Mouse (Mus musculus) embryonic facial prominence, embryonic 14.5 days (tissue): Measurements from ENCODE around the gene Tnnt1. TPM values are rescaled to one million over a fixed set of nuclear protein-coding genes. Genes with fewer than 3 reads are reported as not detected.

Source experiments
- ATAC-seq: fragments of 200-750 bp; cut with Nextera tagmentation; 2 replicates; pipeline ENCODE4 v1.8.0; 2017; ENCODE audit warnings: low read depth, moderate number of reproducible peaks, moderate TSS enrichment
- DNase-seq: peaks from one replicate; pipeline ENCODE4 v3.0.0-alpha.2; 2015; ENCODE audit warnings: low spot score
- H3K27ac ChIP-seq: fragments of 300-500 bp; sonication (generic); replicated peaks from 2 replicates; pipeline ENCODE4 v1.5.1; 2014; ENCODE audit warnings: low read depth, mild to moderate bottlenecking, low read length, moderate library complexity
- H3K27me3 ChIP-seq: fragments of 300-500 bp; sonication (generic); replicated peaks from 2 replicates; pipeline ENCODE4 v1.6.1; 2014; ENCODE audit warnings: low read length; ENCODE audit not compliant: control insufficient read depth, insufficient read depth
- H3K36me3 ChIP-seq: fragments of 300-500 bp; sonication (generic); 2 replicates; pipeline ENCODE4 v1.6.1; 2014; ENCODE audit warnings: low read length, mixed read lengths; ENCODE audit not compliant: control insufficient read depth, insufficient read depth
- H3K4me1 ChIP-seq: fragments of 300-500 bp; sonication (generic); 2 replicates; pipeline ENCODE4 v1.6.1; 2014; ENCODE audit warnings: antibody characterized with exemption, low read length; ENCODE audit not compliant: control insufficient read depth, insufficient read depth
- H3K4me2 ChIP-seq: fragments of 300-500 bp; sonication (generic); 2 replicates; pipeline ENCODE4 v1.6.1; 2014; ENCODE audit warnings: low read depth, mild to moderate bottlenecking, low read length, moderate library complexity, mixed read lengths
- H3K4me3 ChIP-seq: fragments of 300-500 bp; sonication (generic); 2 replicates; pipeline ENCODE4 v1.5.1; 2014; ENCODE audit warnings: low read depth, mild to moderate bottlenecking, low read length
- H3K9ac ChIP-seq: fragments of 300-500 bp; sonication (generic); 2 replicates; pipeline ENCODE4 v1.6.1; 2014; ENCODE audit warnings: low read depth, mild to moderate bottlenecking, low read length, moderate library complexity, mixed read lengths
- H3K9me3 ChIP-seq: fragments of 300-500 bp; sonication (generic); 2 replicates; pipeline ENCODE4 v1.6.1; 2016; ENCODE audit warnings: low read length; ENCODE audit not compliant: control insufficient read depth
- WGBS: fragments of 180-500 bp; shearing (Covaris S2); extraction: QIAGEN DNeasy Blood & Tissue Kit; methylation state at CpG from one replicate; pipeline ENCODE4 v1.1.7; 2014; 5-methylcytosine and 5-hydroxymethylcytosine counted together
- polyA plus RNA-seq: library from polyadenylated mRNA; unstranded; fragments of >200 nt; fragmentation: Nextera tagmentation; extraction: Ambion mirVana; gene quantifications from 2 replicates; pipeline ENCODE4 v1.2.1, GENCODE M21; 2014

Tnnt1 gene
- polyA plus RNA-seq, 1 experiment from 2014 or later = 459 TPM

GRCm38 (mm10) chr7:4493991-4494390 lies 22.2 kb downstream of the Tnnt1 start:
- Histone ChIP-seq H3K9ac (no peak overlapping the region), H3K27me3 (no peaks in the 10 kb centered on the region), H3K4me1 (peaks cover 6% of the 10 kb centered on the region), H3K9me3 (no peaks in the 10 kb centered on the region), H3K4me2 (no peak overlapping the region), H3K27ac (no peak overlapping the region), H3K36me3 (peaks cover 35% of the 10 kb centered on the region), H3K4me3 (no peak overlapping the region)
- WGBS = 67% methylated on average over 1 of the region's 1 CpGs
- ATAC-seq (no peak), DNase-seq (no peak)

- DNase-seq = no peak
- Histone ChIP-seq H3K36me3 (peaks cover 47% of the 10 kb centered on the region), H3K4me2 (no peak overlapping the region), H3K27me3 (no peaks in the 10 kb centered on the region), H3K4me1 (no peaks in the 10 kb centered on the region), H3K27ac (no peak overlapping the region), H3K9me3 (no peaks in the 10 kb centered on the region), H3K9ac (no peak overlapping the region), H3K4me3 (no peak overlapping the region)
- no peak for ATAC-seq
- WGBS = 78% methylated on average over 13 of the region's 13 CpGs
Observed at GRCm38 (mm10) chr7:4492284-4493224, 23.6 kb downstream of the Tnnt1 start.

GRCm38 (mm10) chr7:4491308-4491707 lies 24.9 kb downstream of the Tnnt1 start:
- Histone ChIP-seq H3K4me3 (no peak overlapping the region), H3K27me3 (no peaks in the 10 kb centered on the region), H3K9ac (no peak overlapping the region), H3K27ac (no peak overlapping the region), H3K36me3 (peaks cover 46% of the 10 kb centered on the region), H3K4me1 (no peaks in the 10 kb centered on the region), H3K9me3 (no peaks in the 10 kb centered on the region), H3K4me2 (no peak overlapping the region)
- DNase-seq = no peak
- no peak for ATAC-seq
- 88% methylated on average over 6 of the region's 6 CpGs for WGBS

GRCm38 (mm10) chr7:4482281-4482680 lies 33.9 kb downstream of the Tnnt1 start:
- Histone ChIP-seq H3K9ac (no peak overlapping the region), H3K4me1 (0 out of 2 replicates have a peak, but pooled peaks cover 4% of the 10 kb centered on the region), H3K9me3 (no peaks in the 10 kb centered on the region), H3K4me3 (no peak overlapping the region), H3K36me3 (peaks cover 62% of the 10 kb centered on the region), H3K27me3 (no peaks in the 10 kb centered on the region), H3K27ac (no peak overlapping the region), H3K4me2 (no peak overlapping the region)
- 83% methylated on average over 12 of the region's 12 CpGs for WGBS
- no peak for ATAC-seq
- DNase-seq = no peak

GRCm38 (mm10) chr7:4479674-4480073 lies 36.5 kb downstream of the Tnnt1 start:
- Histone ChIP-seq H3K36me3 (peaks cover 39% of the 10 kb centered on the region), H3K4me2 (peak overlapping the region; percentile 71), H3K4me3 (no peak overlapping the region), H3K27me3 (peaks cover 5% of the 10 kb centered on the region; the same call in 1 of the 2 replicates), H3K4me1 (0 out of 2 replicates have a peak, but pooled peaks cover 4% of the 10 kb centered on the region), H3K9ac (no peak overlapping the region), H3K27ac (no peak overlapping the region), H3K9me3 (no peaks in the 10 kb centered on the region)
- DNase-seq = peak; percentile 56
- 30% methylated on average over 6 of the region's 6 CpGs for WGBS
- no peak for ATAC-seq

GRCm38 (mm10) chr7:4478796-4479291 lies 37.3 kb downstream of the Tnnt1 start:
- H3K9me3 ChIP-seq = no peaks in the 10 kb centered on the region
- H3K36me3 ChIP-seq = peaks cover 30% of the 10 kb centered on the region
- H3K4me2 ChIP-seq = peak overlapping the region; percentile 71
- DNase-seq (no peak), ATAC-seq (no peak)
- WGBS = 4% methylated on average over 16 of the region's 16 CpGs
- H3K4me1 ChIP-seq = 0 out of 2 replicates have a peak, but pooled peaks cover 4% of the 10 kb centered on the region
- peak overlapping the region; percentile 47 for H3K4me3 ChIP-seq
- H3K27ac ChIP-seq = peak overlapping the region; percentile 88
- peak overlapping the region; percentile 58 for H3K9ac ChIP-seq
- peaks cover 9% of the 10 kb centered on the region for H3K27me3 ChIP-seq

- Histone ChIP-seq H3K9me3 (no peaks in the 10 kb centered on the region), H3K4me1 (0 out of 2 replicates have a peak, but pooled peaks cover 4% of the 10 kb centered on the region), H3K4me3 (peak overlapping the region; percentile 47), H3K27ac (peak overlapping the region; percentile 88), H3K9ac (peak overlapping the region; percentile 63), H3K36me3 (peaks cover 24% of the 10 kb centered on the region), H3K27me3 (peaks cover 15% of the 10 kb centered on the region), H3K4me2 (peak overlapping the region; percentile 71)
- ATAC-seq (peak; percentile 96), DNase-seq (peak; percentile 98)
- under 1% methylated on average over 39 of the region's 39 CpGs for WGBS
Observed at GRCm38 (mm10) chr7:4478021-4478795, 38.0 kb downstream of the Tnnt1 start.

GRCm38 (mm10) chr7:4473940-4474339 lies 42.2 kb downstream of the Tnnt1 start:
- Histone ChIP-seq H3K4me1 (0 out of 2 replicates have a peak, but pooled peaks cover 10% of the 10 kb centered on the region), H3K36me3 (no peaks in the 10 kb centered on the region), H3K27me3 (peaks cover 43% of the 10 kb centered on the region), H3K9ac (no peak overlapping the region), H3K4me3 (no peak overlapping the region), H3K27ac (no peak overlapping the region), H3K9me3 (no peaks in the 10 kb centered on the region), H3K4me2 (no peak overlapping the region)
- no peak for ATAC-seq
- no peak for DNase-seq
- WGBS = 11% methylated on average over 17 of the region's 19 CpGs
